Mouse (Mus musculus) left cerebral cortex, adult 2 months (tissue): ENCODE results near the gene Tnfrsf9. TPM values are rescaled to one million over a fixed set of nuclear protein-coding genes. Genes with fewer than 3 reads are reported as not detected.

Source experiments
- DNase-seq, 2 experiments: peaks; one replicate each; pipeline ENCODE4 v3.0.0; 2021 to 2022; ENCODE audit warnings: low spot score in 2 of 2, mixed read lengths in 1 of 2; ENCODE audit errors: extremely low spot score in 1 of 2
- H3K27ac ChIP-seq: fragments of 200-600 bp; 2 replicates; pipeline ENCODE4 v1.8.1; 2022
- H3K4me3 ChIP-seq: fragments of 200-600 bp; 2 replicates; pipeline ENCODE4 v1.8.1; 2022
- CTCF ChIP-seq: fragments of 200-600 bp; IDR thresholded peaks from 2 replicates; pipeline ENCODE4 v1.8.1; 2022; ENCODE audit warnings: antibody characterized with exemption, mild to moderate bottlenecking, moderate library complexity
- intact Hi-C: fragments of 180-260 bp; cut with DNase I; formaldehyde crosslinking; loops from one replicate; pipeline ENCODE4 v1.15.1; 2025
- total RNA-seq, 2 experiments: library from RNA; stranded (reverse); gene quantifications; 2 replicates each; pipeline ENCODE4 v1.2.3; 2021

The Tnfrsf9 gene
- total RNA-seq, 2 experiments from 2014 or later: 0.44 to 0.70 TPM

GRCm38 (mm10) chr4:150875393-150875792 is 39.0 kb upstream of the Tnfrsf9 start:
- Histone ChIP-seq H3K27ac (no peak overlapping the region), H3K4me3 (no peak overlapping the region)
- no peak for DNase-seq
- no peak for TF ChIP-seq CTCF
- intact Hi-C loops: no loop called here

GRCm38 (mm10) chr4:150879631-150880030 is 34.7 kb upstream of the Tnfrsf9 start:
- no peak for TF ChIP-seq CTCF
- intact Hi-C loops: no loop called here
- DNase-seq: no peak

GRCm38 (mm10) chr4:150880364-150880763 is 34.0 kb upstream of the Tnfrsf9 start:
- no peak overlapping the region for H3K4me3 ChIP-seq
- intact Hi-C loops: no loop called here
- H3K27ac ChIP-seq: no peak overlapping the region
- DNase-seq: no peak
- TF ChIP-seq CTCF: no peak

More at GRCm38 (mm10) chr4:150879631-150880030, 34.7 kb upstream of the Tnfrsf9 start:
- Histone ChIP-seq H3K27ac (no peak overlapping the region), H3K4me3 (no peak overlapping the region)

GRCm38 (mm10) chr4:150882632-150883031 is 31.7 kb upstream of the Tnfrsf9 start:
- intact Hi-C loops: no loop called here
- DNase-seq: no peak
- H3K27ac ChIP-seq: no peak overlapping the region
- TF ChIP-seq CTCF: no peak
- no peak overlapping the region for H3K4me3 ChIP-seq

GRCm38 (mm10) chr4:150887903-150888302 is 26.5 kb upstream of the Tnfrsf9 start:
- H3K27ac ChIP-seq: no peak overlapping the region
- no peak overlapping the region for H3K4me3 ChIP-seq
- intact Hi-C loops: no loop called here
- TF ChIP-seq CTCF: no peak
- DNase-seq: no peak

GRCm38 (mm10) chr4:150888492-150888891 is 25.9 kb upstream of the Tnfrsf9 start:
- no peak overlapping the region for H3K4me3 ChIP-seq
- H3K27ac ChIP-seq: no peak overlapping the region
- no peak for DNase-seq
- intact Hi-C loops: no loop called here
- no peak for TF ChIP-seq CTCF

- no peak for TF ChIP-seq CTCF
- no peak for DNase-seq
- no peak overlapping the region for H3K27ac ChIP-seq
- intact Hi-C loops: no loop called here
- no peak overlapping the region for H3K4me3 ChIP-seq
These were observed 24.9 kb upstream of the Tnfrsf9 start for GRCm38 (mm10) chr4:150889273-150889954.

GRCm38 (mm10) chr4:150889955-150890315 is 24.4 kb upstream of the Tnfrsf9 start:
- TF ChIP-seq CTCF: no peak
- H3K4me3 ChIP-seq: no peak overlapping the region
- DNase-seq: no peak
- H3K27ac ChIP-seq: no peak overlapping the region
- intact Hi-C loops: no loop called here

GRCm38 (mm10) chr4:150891308-150891707 is 23.1 kb upstream of the Tnfrsf9 start:
- intact Hi-C loops: no loop called here
- Histone ChIP-seq H3K27ac (no peak overlapping the region), H3K4me3 (no peak overlapping the region)

GRCm38 (mm10) chr4:150894718-150895501 is 19.5 kb upstream of the Tnfrsf9 start:
- no peak overlapping the region for H3K4me3 ChIP-seq
- no peak for DNase-seq
- no peak for TF ChIP-seq CTCF
- no peak overlapping the region for H3K27ac ChIP-seq
- intact Hi-C loops: loop anchor here (5.0 kb wide), 1 partner anchor 188 kb away; no protein-coding TSS in a partner anchor

More at GRCm38 (mm10) chr4:150891308-150891707, 23.1 kb upstream of the Tnfrsf9 start:
- DNase-seq: no peak
- no peak for TF ChIP-seq CTCF

- Histone ChIP-seq H3K4me3 (no peak overlapping the region), H3K27ac (no peak overlapping the region)
- no peak for TF ChIP-seq CTCF
- no peak for DNase-seq
- intact Hi-C loops: loop anchor here (5.0 kb wide), 1 partner anchor 190 kb away; no protein-coding TSS in a partner anchor
These were observed 17.3 kb upstream of the Tnfrsf9 start for GRCm38 (mm10) chr4:150896896-150897624.
